Mouse (Mus musculus) retina, postnatal 1 day (tissue): Measurements from ENCODE around the gene Prdm16.

Source experiments
- DNase-seq: peaks from one replicate; pipeline ENCODE4 v3.0.0-alpha.2; 2012

The Prdm16 gene

DNA sequence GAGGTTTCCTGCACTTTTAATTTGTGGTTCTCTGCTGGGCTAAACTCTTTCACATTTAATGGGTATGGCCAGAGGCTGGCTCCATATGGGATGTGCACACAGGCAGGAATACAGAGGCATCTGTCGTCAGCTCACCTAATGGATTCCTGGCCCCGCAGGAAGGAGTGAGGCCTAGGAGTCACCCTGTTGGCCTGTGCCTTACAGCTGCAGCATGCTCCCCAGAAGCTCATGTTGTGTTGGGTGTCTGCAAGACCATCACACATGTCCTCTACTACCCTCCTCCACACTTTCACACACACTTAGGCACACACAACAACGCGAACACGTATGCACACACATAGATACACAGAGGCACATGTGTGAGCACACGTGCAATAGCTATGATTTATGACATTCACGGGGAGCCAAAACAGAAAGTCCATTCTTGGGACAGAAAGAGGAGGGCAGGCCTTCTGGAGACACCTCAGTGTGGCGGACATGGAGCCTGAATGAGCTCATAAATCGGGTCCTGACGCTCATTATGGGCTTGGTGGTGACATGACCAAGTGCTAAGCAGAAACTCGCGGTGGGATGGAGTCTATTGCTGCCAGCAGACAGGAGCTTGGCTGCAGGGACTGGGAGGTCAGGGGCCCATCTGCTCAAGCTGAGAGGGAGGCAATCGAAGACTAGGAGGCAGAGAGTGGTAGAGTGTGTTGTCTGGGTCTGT, 265.0 kb downstream of the Prdm16 start:
- no peak for DNase-seq

- DNase-seq, result no peak
Measured at GRCm38 (mm10) chr4:154370841-154371240, 265.8 kb downstream of the Prdm16 start.

DNA sequence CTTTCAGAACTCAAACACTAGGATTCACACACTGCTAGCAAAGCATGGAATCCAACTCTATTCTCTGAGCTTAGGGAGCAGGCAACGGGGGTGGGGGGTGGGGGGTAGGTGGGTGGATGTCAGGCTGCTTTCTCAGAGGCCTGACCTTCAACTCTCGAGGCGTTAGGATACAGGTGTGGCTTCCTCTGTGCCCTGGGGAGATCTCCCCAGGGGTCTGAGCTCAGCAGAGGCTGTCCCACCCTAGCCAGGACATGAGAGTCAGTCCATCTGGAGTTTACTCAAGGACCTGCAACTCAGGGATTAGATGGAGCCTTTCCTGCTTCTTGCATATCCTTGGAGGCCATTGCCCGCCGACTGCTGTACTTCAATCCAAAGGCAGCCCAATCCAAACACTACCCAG, 267.6 kb downstream of the Prdm16 start:
- no peak for DNase-seq

GRCm38 (mm10) chr4:154366836-154367235, 269.8 kb downstream of the Prdm16 start:
- DNase-seq, result no peak

- DNase-seq, result no peak
Measured at GRCm38 (mm10) chr4:154364752-154365151, 271.9 kb downstream of the Prdm16 start.

GRCm38 (mm10) chr4:154360850-154361249, 275.8 kb downstream of the Prdm16 start:
- no peak for DNase-seq

DNA sequence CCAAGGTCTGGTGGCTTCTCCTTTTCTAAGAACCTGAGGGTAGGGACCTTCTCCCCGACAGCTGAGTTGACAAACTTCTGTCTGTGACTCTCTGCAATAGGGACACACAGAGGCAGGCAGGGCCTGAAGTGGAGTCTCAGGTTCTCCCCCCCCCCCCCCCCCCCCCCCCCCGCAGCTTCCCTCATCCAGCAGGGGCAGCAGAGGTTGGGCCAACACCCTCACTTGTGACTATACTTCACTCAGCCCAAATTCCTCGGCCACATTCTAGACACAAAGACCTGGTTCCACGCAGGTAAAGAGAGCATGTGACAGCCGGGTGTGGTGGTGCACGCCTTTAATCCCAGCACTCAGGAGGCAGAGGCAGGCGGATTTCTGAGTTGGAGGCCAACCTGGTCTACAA, 276.2 kb downstream of the Prdm16 start:
- no peak for DNase-seq

DNA sequence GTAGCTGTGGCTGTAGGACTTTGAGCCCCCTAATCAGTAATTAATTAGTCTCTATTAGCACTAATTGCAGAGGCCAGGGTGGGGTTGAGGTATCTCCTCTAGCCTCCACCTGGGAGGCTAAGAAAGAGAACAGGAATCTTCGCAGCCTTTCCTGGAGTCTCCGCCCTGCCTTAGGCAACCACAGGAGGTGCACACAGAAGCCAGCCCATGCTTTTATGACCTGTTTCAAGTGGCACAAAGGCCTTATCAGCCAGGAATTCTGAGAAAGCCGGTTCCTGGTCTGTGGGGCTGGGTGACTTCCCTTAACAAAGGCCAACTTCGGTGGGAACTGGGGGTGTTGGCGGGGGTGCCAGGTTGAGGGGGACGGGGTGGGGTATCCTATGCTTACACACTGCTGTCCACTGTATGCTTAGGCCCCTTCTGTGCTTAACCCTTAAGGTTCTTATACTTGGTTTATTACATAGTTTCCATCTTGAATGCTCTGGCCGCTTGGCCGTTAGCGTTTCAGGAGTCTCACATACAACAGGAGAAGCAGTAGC, 276.8 kb downstream of the Prdm16 start:
- no peak for DNase-seq

DNA sequence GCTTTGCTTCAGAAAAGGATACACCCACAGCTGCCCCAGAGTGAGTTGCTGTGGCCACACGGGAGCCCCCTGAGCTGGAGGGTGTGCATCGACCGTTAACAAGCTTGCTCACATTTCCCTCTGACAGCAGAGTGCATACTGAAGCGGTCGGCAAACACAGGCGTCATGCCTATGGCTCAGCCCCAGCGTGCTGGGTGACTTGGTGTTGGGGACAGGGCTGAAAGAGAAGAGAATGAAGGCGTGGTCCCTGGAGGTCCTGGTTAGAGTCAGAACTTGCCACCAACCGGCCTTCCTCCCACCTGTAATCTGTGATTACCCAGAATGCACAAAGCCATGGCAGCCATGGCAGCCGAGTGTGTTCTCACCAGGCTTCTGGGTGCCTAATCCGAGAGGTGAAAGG, 277.9 kb downstream of the Prdm16 start:
- peak; percentile 44 for DNase-seq

DNA sequence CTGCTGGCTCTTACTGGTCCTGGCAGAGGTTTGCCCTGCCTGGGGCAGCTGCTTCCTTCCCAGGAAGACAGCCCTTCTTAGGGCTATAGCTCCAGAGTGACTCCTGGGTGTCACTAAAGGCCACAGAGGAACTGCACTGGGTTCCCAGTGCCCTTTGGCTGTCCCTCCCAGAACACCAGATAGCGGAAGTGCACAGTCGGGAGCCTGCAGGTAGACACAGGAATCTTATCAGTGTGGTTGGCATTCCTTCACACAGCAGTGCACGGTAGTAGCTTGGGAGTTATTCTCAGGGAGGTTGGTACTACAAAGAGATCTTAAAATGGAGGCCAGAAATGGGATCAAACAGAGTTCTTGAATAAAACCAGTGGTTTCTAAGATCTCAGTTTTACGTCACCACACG, 278.3 kb downstream of the Prdm16 start:
- no peak for DNase-seq

DNA sequence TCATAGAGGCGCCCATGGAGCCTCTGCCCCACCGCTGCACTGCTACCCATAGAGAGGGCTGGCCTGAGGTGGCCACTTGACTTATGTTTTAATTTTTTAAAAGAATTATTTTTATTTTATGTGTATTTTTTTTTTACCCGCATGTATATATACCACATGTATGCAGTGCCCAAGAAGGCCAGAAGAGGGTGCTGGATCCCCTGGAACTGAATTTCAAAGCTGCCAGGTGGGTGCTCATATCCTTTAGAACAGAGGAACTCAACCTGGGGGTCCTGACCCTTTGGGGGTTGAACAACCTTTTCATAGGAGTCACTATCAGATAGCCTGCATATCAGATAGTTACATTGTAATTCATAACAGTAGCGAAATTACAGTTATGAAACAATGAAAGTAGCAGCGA, 281.3 kb downstream of the Prdm16 start:
- DNase-seq, result no peak

- no peak for DNase-seq
Measured at GRCm38 (mm10) chr4:154352246-154352645, 284.4 kb downstream of the Prdm16 start.

DNA sequence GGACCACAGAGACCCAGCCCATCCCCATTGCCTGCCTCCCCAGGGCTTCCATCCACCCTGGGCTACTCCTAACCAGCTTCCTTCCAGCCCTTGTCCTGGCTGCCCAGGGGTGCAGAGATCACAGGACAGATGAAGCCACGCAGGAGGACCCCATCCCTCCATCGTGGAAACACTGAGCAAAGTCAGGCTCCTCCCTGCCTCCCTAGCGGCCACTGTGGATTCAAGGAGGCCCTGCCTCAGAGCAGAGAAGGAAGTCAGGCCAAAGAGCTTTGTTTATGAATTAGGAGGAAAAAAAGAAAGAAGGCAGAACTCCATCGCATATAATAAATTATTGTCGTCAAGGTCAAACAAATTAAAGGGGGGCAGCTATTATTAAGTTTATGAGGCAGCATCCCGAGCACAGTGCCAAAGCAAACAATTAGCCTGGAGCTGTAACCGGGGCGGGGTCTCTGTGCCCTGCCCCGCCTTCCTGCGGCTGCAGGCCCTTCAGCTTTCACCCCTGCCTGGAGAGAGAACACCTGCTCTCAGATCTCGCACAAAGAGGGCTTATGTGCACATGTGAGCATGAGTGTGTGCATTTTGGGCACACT, 288.4 kb downstream of the Prdm16 start:
- no peak for DNase-seq

DNA sequence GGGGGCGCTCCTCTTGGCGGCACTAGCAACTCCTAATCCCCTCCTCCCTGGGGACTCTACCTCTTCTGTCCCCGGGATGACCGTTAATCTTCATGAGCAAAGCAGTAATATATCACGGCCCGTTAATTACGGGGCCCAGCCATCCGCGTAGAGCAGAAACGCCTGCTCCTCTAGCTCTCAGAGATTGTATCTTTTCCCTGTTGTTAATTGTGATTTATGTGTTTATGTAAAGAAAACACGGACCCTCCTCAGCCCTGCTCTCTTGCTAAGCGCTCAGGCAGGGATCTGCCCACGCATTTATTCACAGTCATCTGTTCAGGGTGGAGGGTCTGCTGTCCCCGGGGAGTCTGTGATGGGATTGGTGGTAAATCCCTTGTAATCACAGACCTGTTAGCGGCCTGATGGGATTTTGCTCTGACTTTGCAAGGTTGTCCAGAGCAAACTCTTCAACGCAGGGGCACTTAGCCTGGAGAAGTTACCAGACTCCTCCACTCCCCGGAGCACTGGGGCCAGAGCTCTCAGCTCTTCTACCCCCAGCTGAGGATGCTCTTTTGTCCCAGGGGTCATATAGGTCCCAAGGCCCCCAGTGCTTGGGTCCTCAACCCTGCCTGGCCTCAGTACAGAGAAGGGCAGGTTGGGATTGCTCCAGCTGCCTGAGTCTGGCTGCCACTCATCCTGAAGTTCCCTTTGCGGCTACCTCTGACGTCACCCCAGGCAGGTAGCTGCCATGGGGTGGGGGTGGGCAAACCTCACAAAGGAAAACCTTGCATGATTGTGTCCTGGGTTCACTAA, 289.7 kb downstream of the Prdm16 start:
- peak; percentile 72 for DNase-seq

DNA sequence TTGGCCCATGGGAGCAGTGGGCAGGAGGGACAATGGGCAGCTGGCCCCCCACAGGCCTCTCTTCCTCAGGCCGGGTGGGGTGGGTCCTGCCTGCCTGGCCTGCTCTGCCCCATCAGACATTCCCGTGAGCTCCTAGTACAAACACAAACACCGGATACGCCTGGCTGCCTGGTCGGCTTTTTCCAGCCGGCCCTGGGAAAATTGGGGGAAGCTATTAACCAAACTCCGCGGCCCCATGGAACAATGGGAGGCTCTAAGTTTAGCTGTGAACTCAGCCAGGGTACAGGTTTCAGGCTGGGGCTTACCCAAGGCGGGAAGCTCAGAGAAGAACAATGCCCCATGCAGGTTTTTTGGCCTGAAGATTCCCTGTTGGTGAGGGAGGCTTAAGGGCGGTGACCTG, 300.0 kb downstream of the Prdm16 start:
- peak; percentile 55 for DNase-seq

DNA sequence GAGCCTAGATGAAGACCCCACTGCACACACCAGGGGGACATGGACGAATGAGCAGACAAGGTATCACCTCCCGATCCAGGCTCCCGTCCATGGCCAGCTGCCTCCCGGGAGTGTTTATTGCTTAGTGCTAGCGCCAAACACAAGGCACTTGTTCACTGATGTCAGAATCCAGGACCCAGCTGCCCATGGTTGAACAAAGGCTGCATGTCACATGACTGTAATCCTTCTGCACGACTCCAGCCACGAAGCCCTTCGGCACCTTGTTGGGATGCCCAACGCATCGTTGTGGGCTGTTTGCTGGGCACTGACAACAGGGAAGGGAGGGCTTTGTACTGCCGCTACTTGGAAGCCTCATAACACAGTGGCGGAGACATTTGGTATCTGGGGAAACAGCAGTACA, 300.9 kb downstream of the Prdm16 start, which contains the start of gene B230104I21Rik:
Gene B230104I21Rik (plus strand): TSS at position 367 of the 400 bp plus-strand sequence.
- peak; percentile 82 for DNase-seq

DNA sequence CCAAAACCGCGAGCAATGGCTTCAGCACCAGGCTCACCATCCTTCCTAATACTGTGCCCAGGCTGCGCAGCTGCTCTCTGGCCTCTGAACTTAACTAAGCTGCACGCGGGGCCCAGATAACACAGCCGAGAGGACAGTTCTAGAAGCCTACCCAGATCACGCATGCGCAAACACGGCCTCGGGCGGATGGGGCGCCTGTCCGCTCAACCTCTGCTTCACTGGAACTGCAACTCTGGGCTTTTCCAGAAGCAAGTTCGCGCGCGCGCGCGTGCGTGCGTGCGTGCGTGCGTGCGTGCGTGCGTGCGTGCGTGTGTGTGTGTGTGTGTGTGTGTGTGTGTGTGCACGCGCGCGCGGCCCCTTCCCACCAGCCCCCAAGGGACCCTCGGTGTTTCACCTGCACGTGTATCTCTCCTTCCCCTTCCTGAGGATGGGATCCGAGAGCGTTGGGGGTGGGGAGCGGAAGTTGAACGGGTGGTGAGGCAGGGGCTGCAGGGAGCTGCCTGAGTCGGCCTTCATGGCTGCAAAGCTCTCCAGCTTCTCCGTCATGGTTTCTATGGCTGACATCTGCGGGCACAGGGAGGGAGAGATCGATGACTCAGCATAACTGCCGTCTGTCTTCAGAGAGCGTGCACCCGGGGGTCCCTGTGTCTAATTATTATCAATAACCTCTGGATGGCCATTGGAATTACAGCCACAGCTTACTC, 301.8 kb downstream of the Prdm16 start:
- DNase-seq, result peak; percentile 84

DNA sequence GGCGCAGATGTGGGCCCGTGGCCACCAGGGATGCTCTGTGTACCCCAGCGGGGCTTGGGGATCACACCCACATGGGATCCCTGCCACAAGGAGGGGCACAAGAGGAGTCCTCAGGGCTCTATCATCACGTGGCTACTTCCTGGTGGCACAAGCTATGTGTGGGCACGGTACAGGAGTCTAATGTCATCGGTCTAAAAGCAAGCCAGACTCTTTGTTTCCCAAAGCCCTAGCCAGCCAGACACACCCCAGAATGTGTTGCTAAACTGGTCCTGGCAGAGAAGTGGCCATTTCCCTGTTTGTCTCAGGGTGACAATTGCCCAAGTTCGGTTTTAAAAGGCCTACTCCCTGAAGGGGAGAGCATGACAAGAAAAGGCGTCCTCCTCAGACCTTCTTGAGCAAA, 303.4 kb downstream of the Prdm16 start:
- DNase-seq, result no peak

- DNase-seq, result peak; percentile 40
Measured at GRCm38 (mm10) chr4:154331271-154331670, 305.4 kb downstream of the Prdm16 start.

DNA sequence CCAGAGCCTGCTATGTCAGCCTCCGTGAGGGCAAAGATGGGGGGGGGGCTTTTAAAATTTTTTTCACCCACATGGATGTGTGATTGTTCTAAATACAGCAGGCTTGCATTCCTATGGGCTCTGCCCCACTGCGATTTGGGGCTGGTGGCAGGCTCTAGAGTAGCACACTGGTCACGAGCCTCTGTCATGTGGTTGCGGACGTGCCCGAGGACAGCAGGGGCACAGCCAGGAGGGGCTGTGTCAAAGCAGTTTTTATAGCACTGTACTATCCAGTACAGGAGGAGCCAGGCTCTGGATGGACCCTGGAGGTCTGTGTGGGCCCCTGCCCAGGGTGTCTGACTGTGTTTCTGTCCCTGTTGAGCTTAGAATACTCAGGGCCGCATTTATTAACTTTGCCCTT, 306.7 kb downstream of the Prdm16 start:
- DNase-seq, result no peak

- DNase-seq, result peak; percentile 87
Measured at GRCm38 (mm10) chr4:154328836-154329235, 307.8 kb downstream of the Prdm16 start.

GRCm38 (mm10) chr4:154328431-154328830, 308.2 kb downstream of the Prdm16 start:
- no peak for DNase-seq

DNA sequence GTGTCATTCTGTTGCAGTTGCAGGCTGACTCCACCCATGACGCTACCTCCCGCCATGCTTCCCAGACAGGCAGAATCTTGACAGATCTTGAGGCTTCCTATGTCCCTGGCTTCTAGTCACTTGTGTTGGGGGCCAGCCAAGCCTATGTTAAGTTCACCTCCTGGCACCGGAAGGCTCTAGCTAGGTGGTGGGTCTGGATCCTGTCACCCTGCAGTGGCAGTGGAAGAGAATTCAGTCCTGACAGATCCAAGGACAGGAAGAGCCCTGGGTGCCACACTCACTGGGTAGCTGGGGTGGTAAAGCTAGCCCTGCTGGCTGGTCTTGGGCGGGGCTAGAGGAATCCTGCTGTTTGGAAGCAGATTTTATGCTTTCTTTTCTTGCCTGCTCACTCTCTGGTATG, 311.3 kb downstream of the Prdm16 start:
- DNase-seq, result no peak
